ENCODE assay signal across 8 mouse cellular contexts in the genomic region with DNA sequence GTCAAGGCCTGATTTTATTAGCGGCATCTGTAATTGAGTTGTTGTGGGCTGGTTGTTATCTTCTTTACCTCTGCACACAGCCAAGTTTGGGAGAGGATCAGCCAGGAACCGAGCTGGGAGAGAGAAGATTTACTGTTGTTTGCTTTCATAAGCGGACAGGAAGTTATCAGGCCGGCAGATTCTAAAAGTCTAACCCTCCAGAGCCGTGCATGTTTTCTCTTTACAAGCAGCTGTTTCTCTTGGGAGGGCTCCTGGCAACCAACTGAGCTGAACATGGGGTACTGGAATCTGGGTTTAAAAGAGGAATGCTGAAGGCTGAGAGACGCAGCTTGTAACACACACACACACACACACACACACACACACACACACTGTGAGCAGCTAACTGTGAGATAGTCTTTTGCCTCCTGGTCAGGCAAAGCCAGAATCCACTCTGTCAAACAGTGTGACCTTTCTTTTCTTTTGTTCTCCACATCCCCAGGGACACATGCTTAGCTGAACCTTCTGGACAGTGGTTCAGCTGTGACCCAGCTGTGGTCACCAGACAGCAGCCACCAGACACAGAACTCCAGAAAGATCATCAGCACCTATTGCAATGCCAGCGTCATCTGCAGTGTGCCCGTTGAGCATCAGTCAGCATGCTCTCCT.
DNase-seq lines count a peak whose midpoint lies in the region; TF ChIP-seq lines count a peak whose summit lies in the region.

No protein-coding gene starts in this region.

- peak overlapping the region; percentile 35; the same call in 1 of the 2 replicates for H3K27ac ChIP-seq in kidney, adult 2 months (ENCODE audit: insufficient read depth, low read depth, low read length)

- 46% methylated on average over 8 of the region's 8 CpGs for WGBS in kidney, adult 2 months

- no peak for TF ChIP-seq CTCF in kidney, adult 2 months (conservative IDR thresholded peaks at IDR 0.05; ENCODE audit: insufficient read depth, insufficient read length, low read depth, low read length)

- H3K4me1 ChIP-seq in kidney, adult 2 months (ENCODE audit: control insufficient read depth, insufficient read depth, low read length), result no peaks in the 10 kb centered on the region

- DNase-seq in ovary, adult 18-20 months (ENCODE audit: low spot score), result peak; percentile 70
- no peak for DNase-seq in ovary, postnatal 10 days (ENCODE audit: low spot score)
- DNase-seq in heart, adult 8-10 months (ENCODE audit: low spot score), result peak; percentile 61
- DNase-seq in kidney, adult 2 months, result peak; percentile 70
- DNase-seq in lung, postnatal 4 days, result peak; percentile 34 to 53
- peak; percentile 74 for DNase-seq in yolk sac, embryonic 10.5 days (ENCODE audit: low spot score)
- DNase-seq in B cell, adult 2 months, result no peak
- no peak for DNase-seq in cerebellum, postnatal 25 days

- no peaks in the 10 kb centered on the region for H3K36me3 ChIP-seq in kidney, adult 2 months (ENCODE audit: control insufficient read depth, insufficient read depth, low read length)

- TF ChIP-seq POLR2A in kidney, adult 2 months (IDR thresholded peaks at IDR 0.05; ENCODE audit: low read depth, low read length), result no peak

- no peak overlapping the region for H3K4me3 ChIP-seq in kidney, adult 2 months (ENCODE audit: insufficient read depth, low read depth, low read length)

- no peaks in the 10 kb centered on the region for H3K27me3 ChIP-seq in kidney, adult 2 months (replicated peaks; ENCODE audit: control insufficient read depth, insufficient read depth, low read length)

Comparison
In these comparisons a context has a peak if more than half of its experiments do, and no peak if none do; other contexts are left out.
1. DNase-seq: peak in ovary, adult 18-20 months (single experiment), heart, adult 8-10 months (single experiment), kidney, adult 2 months (single experiment), lung, postnatal 4 days (2 of 2) and yolk sac, embryonic 10.5 days (single experiment); none in ovary, postnatal 10 days (single experiment), B cell, adult 2 months (0 of 2) and cerebellum, postnatal 25 days (0 of 2).